Mouse (Mus musculus): Measurements from ENCODE around the gene Ppm1l.

The Ppm1l gene

DNA sequence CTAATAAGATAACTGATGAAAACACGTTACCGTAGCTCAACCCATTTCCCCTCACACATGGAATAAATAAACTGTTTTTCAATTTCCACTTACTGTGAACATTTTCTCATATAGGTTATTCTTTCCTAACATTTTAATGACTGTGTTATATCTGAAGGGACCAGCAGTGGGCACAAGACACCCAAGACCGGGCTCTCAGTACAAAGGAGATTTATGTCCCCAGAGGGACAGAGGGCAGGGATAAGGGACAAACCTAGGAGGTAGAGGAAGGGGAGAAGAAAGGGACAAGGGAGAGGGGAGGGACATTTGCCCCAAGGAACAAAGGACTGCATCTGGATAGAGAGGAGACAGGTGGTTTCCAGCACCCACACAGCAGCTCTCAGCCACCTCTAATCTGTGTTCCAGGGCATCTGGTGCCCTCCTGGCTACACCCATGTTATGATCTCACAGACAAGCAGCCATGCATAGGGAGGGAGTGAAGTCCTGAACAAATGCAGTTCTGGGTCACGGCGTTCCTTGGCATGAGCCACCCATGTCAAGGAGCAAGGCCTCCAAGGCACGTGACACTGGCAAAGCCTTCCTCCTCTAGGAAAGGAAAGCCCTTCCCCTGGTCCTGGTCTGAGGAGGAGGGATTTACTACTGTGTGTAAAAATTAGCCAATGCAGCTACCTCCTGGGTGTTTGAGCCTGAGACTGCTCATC is 174.5 kb downstream of the Ppm1l start:
- DNase-seq (ENCODE audit: low read depth, low spot score) = no peak

- no peak for DNase-seq (ENCODE audit: low read depth, low spot score)
Observed at GRCm38 (mm10) chr3:69494233-69495010, 177.8 kb downstream of the Ppm1l start.

GRCm38 (mm10) chr3:69497178-69497577 is 180.5 kb downstream of the Ppm1l start:
- DNase-seq (ENCODE audit: low read depth, low spot score) = no peak

GRCm38 (mm10) chr3:69502009-69502408 is 185.3 kb downstream of the Ppm1l start:
- peak; percentile 59 for DNase-seq (ENCODE audit: low read depth, low spot score)

DNA sequence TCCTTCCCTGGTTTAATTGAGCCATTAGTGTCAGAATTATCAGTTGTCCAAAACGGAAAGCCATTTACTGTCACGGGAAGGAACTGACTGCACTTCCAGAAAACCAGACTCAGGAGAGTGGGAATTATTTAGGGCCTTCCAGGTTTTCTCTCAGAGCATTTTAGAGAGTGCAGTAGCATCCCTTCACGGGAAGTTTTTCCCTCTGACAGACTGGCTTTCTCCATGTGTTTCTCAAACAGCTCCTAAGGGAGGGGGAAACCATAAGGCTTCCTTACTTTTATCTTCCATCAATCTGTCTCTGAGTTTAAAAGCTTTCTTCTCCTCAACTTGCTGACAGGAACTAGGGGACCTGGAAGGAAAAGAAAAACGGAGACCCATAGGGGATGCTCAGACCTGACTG is 185.9 kb downstream of the Ppm1l start:
- no peak for DNase-seq (ENCODE audit: low read depth, low spot score)

DNA sequence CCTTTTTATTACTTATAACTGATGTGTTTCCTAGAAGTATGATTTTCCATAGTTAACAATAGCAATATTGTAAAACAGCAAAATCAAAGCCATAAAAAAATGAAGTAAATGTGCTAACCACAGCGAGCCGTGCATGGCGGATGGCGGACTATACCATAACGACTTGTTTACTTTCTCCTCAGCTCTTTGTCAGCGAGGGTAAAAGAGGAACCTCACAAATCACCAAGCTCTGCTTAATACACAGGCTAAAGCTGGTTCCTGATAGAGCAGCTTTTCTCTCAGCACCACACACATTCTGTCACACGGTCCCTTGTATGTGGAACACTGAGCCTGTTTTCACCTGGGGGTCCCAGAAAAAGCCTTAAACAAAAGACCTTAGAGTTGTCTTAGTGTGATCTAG is 188.4 kb downstream of the Ppm1l start:
- DNase-seq (ENCODE audit: low read depth, low spot score) = no peak

- peak; percentile 45 for DNase-seq (ENCODE audit: low read depth, low spot score)
Observed at GRCm38 (mm10) chr3:69506352-69506751, 189.7 kb downstream of the Ppm1l start.

GRCm38 (mm10) chr3:69509411-69509952 is 192.8 kb downstream of the Ppm1l start:
- no peak for DNase-seq (ENCODE audit: low read depth, low spot score)

DNA sequence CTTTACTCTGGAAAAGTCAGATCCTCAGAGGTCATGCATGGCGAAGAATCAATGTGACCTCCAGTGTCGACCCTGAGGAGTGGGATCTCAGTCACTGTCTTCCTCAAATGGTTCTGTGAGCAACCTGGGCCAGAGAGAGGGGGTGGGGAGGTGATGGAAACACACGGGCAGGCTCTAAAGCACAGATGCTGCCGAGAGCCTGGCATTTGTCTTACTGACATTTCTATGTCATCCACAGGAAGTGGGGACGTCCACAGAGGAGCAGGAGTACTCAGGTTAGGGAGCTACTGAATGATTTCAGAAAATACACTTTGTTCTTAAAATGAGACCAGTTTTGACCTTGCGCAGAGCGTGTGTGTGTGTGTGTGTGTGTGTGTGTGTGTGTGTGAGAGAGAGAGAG is 195.2 kb downstream of the Ppm1l start:
- no peak for DNase-seq (ENCODE audit: low read depth, low spot score)

DNA sequence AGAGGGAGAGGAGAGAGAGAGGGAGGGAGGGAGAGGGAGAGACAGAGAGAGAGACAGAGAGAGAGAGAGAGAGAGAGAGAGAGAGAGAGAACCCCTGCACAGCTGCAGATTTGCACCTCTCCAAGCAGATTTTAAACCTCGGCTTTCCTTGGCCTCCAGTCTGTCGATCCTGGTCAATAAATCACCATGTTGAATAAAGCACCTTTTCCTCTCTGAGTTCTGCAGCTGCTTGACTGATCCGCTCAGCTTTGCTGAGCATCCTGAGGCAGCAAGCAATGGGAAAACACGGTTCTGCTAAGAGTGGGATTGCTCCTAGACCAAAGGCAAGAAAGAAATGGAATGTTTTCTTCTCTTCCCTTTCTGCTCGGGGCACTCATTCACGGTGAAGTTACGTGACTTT is 195.7 kb downstream of the Ppm1l start:
- DNase-seq (ENCODE audit: low read depth, low spot score) = no peak

DNA sequence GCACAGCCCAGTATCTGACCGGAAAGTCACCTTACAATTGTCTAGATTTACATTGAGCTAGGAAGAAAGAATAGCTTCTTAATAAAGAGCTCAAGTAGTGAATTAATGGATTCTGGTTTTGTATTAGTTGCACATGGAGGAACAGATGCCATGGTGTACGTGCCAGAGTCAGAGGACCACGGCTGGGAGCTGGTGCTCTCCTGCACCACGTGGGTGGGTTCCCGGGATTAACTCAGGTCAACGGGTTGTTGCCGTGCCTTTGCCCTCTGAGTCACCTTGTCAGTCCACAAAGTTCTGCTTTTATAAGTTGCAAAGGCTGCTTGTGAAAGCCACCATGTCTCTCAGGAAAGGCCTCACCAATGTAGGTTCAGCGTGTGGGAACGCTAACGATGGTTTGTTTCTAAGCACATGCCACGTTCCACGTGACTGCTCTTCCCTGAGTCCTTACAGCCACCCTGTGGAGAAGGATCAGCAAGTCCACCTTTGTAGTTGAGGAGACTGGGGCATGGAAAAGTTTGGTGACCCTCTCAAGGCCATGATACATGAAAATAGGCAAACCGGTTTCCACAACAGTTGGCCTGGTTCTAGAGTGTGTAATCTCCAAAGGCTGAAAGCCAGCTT is 199.2 kb downstream of the Ppm1l start:
- DNase-seq (ENCODE audit: low read depth, low spot score) = peak; percentile 19

- no peak for DNase-seq (ENCODE audit: low read depth, low spot score)
Observed at GRCm38 (mm10) chr3:69519188-69519587, 202.5 kb downstream of the Ppm1l start.

- peak; percentile 34 for DNase-seq (ENCODE audit: low read depth, low spot score)
Observed at GRCm38 (mm10) chr3:69519789-69520558, 203.3 kb downstream of the Ppm1l start.

- DNase-seq (ENCODE audit: low read depth, low spot score) = peak; percentile 77
Observed at GRCm38 (mm10) chr3:69522270-69522669, 205.6 kb downstream of the Ppm1l start.

DNA sequence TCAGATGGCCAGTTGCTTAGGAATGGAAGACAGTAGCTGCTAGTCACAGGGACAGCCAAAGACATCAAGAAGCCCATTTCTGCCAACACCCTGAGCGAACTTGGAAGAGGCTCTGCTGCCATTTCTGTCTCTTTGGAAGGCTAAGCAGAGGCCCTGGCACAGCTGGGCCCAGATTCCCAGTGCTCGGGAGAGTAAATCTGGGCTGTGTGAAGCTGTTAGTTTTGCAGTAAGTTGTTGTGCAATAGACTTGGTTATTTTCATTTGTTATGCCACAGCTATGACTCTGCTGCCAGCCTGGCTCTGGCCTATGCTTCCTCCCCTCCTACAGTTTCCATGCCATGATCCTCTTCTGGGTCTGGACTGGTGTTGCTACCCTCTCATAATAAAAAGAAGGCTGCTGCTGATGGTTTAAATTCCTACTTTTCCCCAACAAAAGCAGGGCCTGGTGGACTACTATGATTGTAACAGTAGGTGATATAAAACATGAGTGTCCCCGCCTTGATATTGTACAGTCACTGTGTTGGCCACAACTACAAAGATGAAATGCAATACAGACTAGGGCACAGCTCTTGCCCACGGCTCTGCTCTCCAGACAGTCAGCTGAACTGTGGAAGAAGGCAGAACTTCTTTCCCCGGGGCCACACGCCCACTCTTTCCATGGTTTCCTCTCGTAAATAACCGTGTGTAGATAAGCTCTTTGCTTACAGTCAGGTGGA is 207.9 kb downstream of the Ppm1l start:
- DNase-seq (ENCODE audit: low read depth, low spot score) = no peak

- DNase-seq (ENCODE audit: low read depth, low spot score) = no peak
Observed at GRCm38 (mm10) chr3:69525072-69525529, 208.4 kb downstream of the Ppm1l start.

DNA sequence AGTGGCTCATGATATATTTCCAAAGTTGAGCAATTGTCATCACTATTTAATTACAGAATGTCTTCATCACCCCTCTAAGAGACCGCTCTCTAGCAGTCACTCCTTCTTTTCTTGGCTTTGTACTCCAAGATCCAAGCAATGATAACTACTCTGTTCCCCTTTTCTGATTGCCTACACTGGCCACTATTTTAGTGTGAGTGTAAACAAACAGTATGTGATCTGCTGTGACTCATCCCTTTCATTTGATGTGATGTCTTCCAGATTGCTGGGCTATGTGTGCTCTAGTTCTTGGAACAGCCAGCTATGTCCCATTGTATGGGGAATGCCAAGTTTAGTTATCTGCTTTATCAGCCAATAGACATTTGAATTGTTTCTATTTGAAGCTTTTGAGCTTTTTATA is 210.7 kb downstream of the Ppm1l start:
- no peak for DNase-seq (ENCODE audit: low read depth, low spot score)

GRCm38 (mm10) chr3:69529576-69529975 is 212.9 kb downstream of the Ppm1l start:
- DNase-seq (ENCODE audit: low read depth, low spot score) = no peak

GRCm38 (mm10) chr3:69531511-69531910 is 214.8 kb downstream of the Ppm1l start:
- DNase-seq (ENCODE audit: low read depth, low spot score) = no peak

GRCm38 (mm10) chr3:69532687-69533086 is 216.0 kb downstream of the Ppm1l start:
- no peak for DNase-seq (ENCODE audit: low read depth, low spot score)

DNA sequence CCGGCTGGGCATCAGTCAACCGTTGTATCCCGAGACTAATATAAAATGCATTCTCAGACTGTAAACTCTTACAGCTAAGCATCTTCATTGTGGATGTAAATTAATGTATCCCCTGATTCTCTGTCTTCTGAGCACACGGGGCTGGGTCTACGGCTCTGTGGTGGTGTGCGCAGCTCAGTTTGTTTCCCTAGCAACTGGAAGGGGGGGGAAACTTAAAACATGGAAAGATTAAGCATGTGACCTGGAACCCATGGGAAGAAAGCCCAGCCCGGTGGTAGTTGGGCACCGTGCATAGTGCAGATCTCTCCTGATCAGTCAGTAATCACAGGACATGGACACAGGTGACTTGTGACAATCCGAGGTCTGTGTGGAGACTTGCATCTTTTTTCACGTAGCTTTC is 218.8 kb downstream of the Ppm1l start:
- no peak for DNase-seq (ENCODE audit: low read depth, low spot score)

Measured in ZHBTc4 (cell line).